Mouse (Mus musculus) kidney, postnatal 10 days (tissue): ENCODE data around the gene Nkx2-3.
A peak's percentile ranks its signal among the peaks of the same experiment; 100 is the strongest.

Experiments used
- DNase-seq: peaks from one replicate; pipeline ENCODE4 v3.0.0; 2021; ENCODE audit warnings: mixed read lengths

Gene Nkx2-3

GRCm38 (mm10) chr19:43612051-43612450 lies at the start of gene Nkx2-3:
Nkx2-3 (plus strand) TSS chr19:43612325.
- peak; percentile 62 for DNase-seq

- peak; percentile 63 for DNase-seq
Observed at GRCm38 (mm10) chr19:43563166-43563565, 49.0 kb upstream of the Nkx2-3 start.

GRCm38 (mm10) chr19:43568298-43568697 lies 43.8 kb upstream of the Nkx2-3 start:
- DNase-seq = no peak

GRCm38 (mm10) chr19:43569133-43569532 lies 43.0 kb upstream of the Nkx2-3 start:
- DNase-seq = no peak

- peak; percentile 84 for DNase-seq
Observed at GRCm38 (mm10) chr19:43570831-43571790, 41.0 kb upstream of the Nkx2-3 start.

GRCm38 (mm10) chr19:43579081-43579796 lies 32.9 kb upstream of the Nkx2-3 start:
- DNase-seq = peak; percentile 43

- DNase-seq = no peak
Observed at GRCm38 (mm10) chr19:43581185-43581584, 30.9 kb upstream of the Nkx2-3 start.

GRCm38 (mm10) chr19:43583192-43583591 lies 28.9 kb upstream of the Nkx2-3 start:
- no peak for DNase-seq

- no peak for DNase-seq
Observed at GRCm38 (mm10) chr19:43583595-43583994, 28.5 kb upstream of the Nkx2-3 start.

- peak; percentile 79 for DNase-seq
Observed at GRCm38 (mm10) chr19:43584788-43585187, 27.3 kb upstream of the Nkx2-3 start.

- DNase-seq = no peak
Observed at GRCm38 (mm10) chr19:43592026-43592425, 20.1 kb upstream of the Nkx2-3 start.

GRCm38 (mm10) chr19:43596981-43597380 lies 15.1 kb upstream of the Nkx2-3 start:
- DNase-seq = no peak

GRCm38 (mm10) chr19:43598741-43599660 lies 13.1 kb upstream of the Nkx2-3 start:
- no peak for DNase-seq

- no peak for DNase-seq
Observed at GRCm38 (mm10) chr19:43599776-43600544, 12.2 kb upstream of the Nkx2-3 start.

- no peak for DNase-seq
Observed at GRCm38 (mm10) chr19:43600545-43601331, 11.4 kb upstream of the Nkx2-3 start.

- no peak for DNase-seq
Observed at GRCm38 (mm10) chr19:43601440-43601839, 10.7 kb upstream of the Nkx2-3 start.

- no peak for DNase-seq
Observed at GRCm38 (mm10) chr19:43601996-43602590, 10.0 kb upstream of the Nkx2-3 start.

- DNase-seq = no peak
Observed at GRCm38 (mm10) chr19:43603521-43603920, 8.6 kb upstream of the Nkx2-3 start.

GRCm38 (mm10) chr19:43604492-43605120 lies 7.5 kb upstream of the Nkx2-3 start:
- no peak for DNase-seq
